In genomic region chr15:30145413-30145812, GRCm38 (mm10) we compare ENCODE assay signal across 16 mouse cellular contexts.
"Had no signal": no experiment of that assay in that cellular context is flagged by ENCODE, and none has a peak within 500 bp of the region (broad histone marks: within the 10 kb centered on the region; RNA-seq: fewer than 3 reads in every experiment).

No protein-coding gene starts in this region.

- H3K9ac ChIP-seq: neural tube, embryonic 13.5 days; neural tube, embryonic 15.5 days; stomach, embryonic 15.5 days had no signal

- H3K27me3 ChIP-seq: neural tube, embryonic 13.5 days; neural tube, embryonic 15.5 days; stomach, embryonic 15.5 days had no signal

- DNase-seq: retina, postnatal 1 day; right cerebral cortex, adult 18-20 months; right cerebral cortex, postnatal 14 days; right cerebral cortex, postnatal 25 days; right cerebral cortex, postnatal 4 days; spleen, adult 18-20 months; thymus, adult 18-20 months; thymus, adult 2 months; thymus, postnatal 14 days; thymus, postnatal 25 days; thymus, postnatal 36 days; thymus, postnatal 4 days had no signal

- H3K27ac ChIP-seq: neural tube, embryonic 13.5 days; neural tube, embryonic 15.5 days; stomach, embryonic 15.5 days; stomach, postnatal 0 days had no signal

- H3K36me3 ChIP-seq: neural tube, embryonic 13.5 days; neural tube, embryonic 15.5 days; stomach, embryonic 15.5 days had no signal

- H3K4me2 ChIP-seq: neural tube, embryonic 13.5 days; neural tube, embryonic 15.5 days; stomach, embryonic 15.5 days had no signal

- H3K4me3 ChIP-seq: neural tube, embryonic 13.5 days; neural tube, embryonic 15.5 days; stomach, embryonic 15.5 days had no signal

- H3K4me1 ChIP-seq: neural tube, embryonic 13.5 days; neural tube, embryonic 15.5 days; stomach, embryonic 15.5 days had no signal

- H3K9me3 ChIP-seq: neural tube, embryonic 13.5 days; neural tube, embryonic 15.5 days; stomach, embryonic 15.5 days had no signal
